Mouse (Mus musculus) frontal cortex, postnatal 10 days (tissue): Measurements from ENCODE around the gene Srp9.

Experiments used
- DNase-seq, 2 experiments: peaks; one replicate each; pipeline ENCODE4 v3.0.0; 2022; ENCODE audit warnings: low spot score in 2 of 2, mixed read lengths in 1 of 2

Srp9 gene

GRCm38 (mm10) chr1:182105023-182105422 is 19.5 kb upstream of the Srp9 start:
- no peak for DNase-seq

GRCm38 (mm10) chr1:182107251-182107650 is 17.3 kb upstream of the Srp9 start:
- no peak for DNase-seq

GRCm38 (mm10) chr1:182108397-182109099 is 16.0 kb upstream of the Srp9 start:
- DNase-seq = no peak

GRCm38 (mm10) chr1:182110185-182110584 is 14.4 kb upstream of the Srp9 start:
- no peak for DNase-seq

GRCm38 (mm10) chr1:182110708-182111385 is 13.7 kb upstream of the Srp9 start:
- no peak for DNase-seq

- DNase-seq = no peak
These were observed 12.9 kb upstream of the Srp9 start for GRCm38 (mm10) chr1:182111386-182112317.

GRCm38 (mm10) chr1:182112385-182112784 is 12.2 kb upstream of the Srp9 start:
- DNase-seq = no peak

- no peak for DNase-seq
These were observed 11.4 kb upstream of the Srp9 start for GRCm38 (mm10) chr1:182113131-182113530.

GRCm38 (mm10) chr1:182113587-182114500 is 10.7 kb upstream of the Srp9 start:
- DNase-seq = no peak

GRCm38 (mm10) chr1:182115197-182115596 is 9.3 kb upstream of the Srp9 start:
- no peak for DNase-seq

- peak in 1 of 2 experiments; percentile 46 for DNase-seq
These were observed 8.7 kb upstream of the Srp9 start for GRCm38 (mm10) chr1:182115651-182116408.

GRCm38 (mm10) chr1:182122413-182122812 is 2.1 kb upstream of the Srp9 start:
- no peak for DNase-seq

- peak; percentile 84 to 85 for DNase-seq
These were observed 409 bp downstream of the Srp9 start for GRCm38 (mm10) chr1:182124924-182125368.

- DNase-seq = no peak
These were observed 6.3 kb downstream of the Srp9 start for GRCm38 (mm10) chr1:182130830-182131229.

GRCm38 (mm10) chr1:182137204-182138125 is 12.9 kb downstream of the Srp9 start:
- DNase-seq = no peak

- no peak for DNase-seq
These were observed 13.6 kb downstream of the Srp9 start for GRCm38 (mm10) chr1:182138172-182138571.

GRCm38 (mm10) chr1:182139937-182140336 is 15.4 kb downstream of the Srp9 start:
- no peak for DNase-seq

- DNase-seq = peak; percentile 37 to 67
These were observed 15.8 kb downstream of the Srp9 start for GRCm38 (mm10) chr1:182140370-182140769.

- no peak for DNase-seq
These were observed 18.2 kb downstream of the Srp9 start for GRCm38 (mm10) chr1:182142725-182143124.
